Mouse (Mus musculus) hindbrain, embryonic 15.5 days (tissue): ENCODE data around the gene Zap70. TPM values are rescaled to one million over a fixed set of nuclear protein-coding genes. Genes with fewer than 3 reads are reported as not detected.

ENCODE experiments used
- ATAC-seq: fragments of 200-750 bp; cut with Nextera tagmentation; 2 replicates; pipeline ENCODE4 v1.8.0; 2017; ENCODE audit warnings: low read depth, moderate number of reproducible peaks, moderate TSS enrichment; ENCODE audit not compliant: low FRiP score
- H3K27ac ChIP-seq: fragments of 300-500 bp; sonication (generic); replicated peaks from 2 replicates; pipeline ENCODE4 v1.5.1; 2015; ENCODE audit warnings: mild to moderate bottlenecking, inconsistent platforms
- H3K27me3 ChIP-seq: fragments of 300-500 bp; sonication (generic); 2 replicates; pipeline ENCODE4 v1.6.1; 2015; ENCODE audit warnings: control low read depth, inconsistent platforms
- H3K36me3 ChIP-seq: fragments of 300-500 bp; sonication (generic); 2 replicates; pipeline ENCODE4 v1.6.1; 2015; ENCODE audit warnings: control low read depth, inconsistent platforms
- H3K4me1 ChIP-seq: fragments of 300-500 bp; sonication (generic); replicated peaks from 2 replicates; pipeline ENCODE4 v1.6.1; 2015; ENCODE audit warnings: control low read depth, inconsistent platforms
- H3K4me2 ChIP-seq: fragments of 300-500 bp; sonication (generic); 2 replicates; pipeline ENCODE4 v1.6.1; 2015; ENCODE audit warnings: moderate library complexity, mild to moderate bottlenecking, inconsistent platforms
- H3K4me3 ChIP-seq: fragments of 300-500 bp; sonication (generic); 2 replicates; pipeline ENCODE4 v1.5.1; 2015; ENCODE audit warnings: mild to moderate bottlenecking, inconsistent platforms
- H3K9ac ChIP-seq: fragments of 300-500 bp; sonication (generic); 2 replicates; pipeline ENCODE4 v1.6.1; 2015; ENCODE audit warnings: inconsistent platforms
- H3K9me3 ChIP-seq: fragments of 300-500 bp; sonication (generic); 2 replicates; pipeline ENCODE4 v1.6.1; 2016; ENCODE audit warnings: control low read depth, inconsistent platforms
- WGBS: fragments of 180-500 bp; shearing (Covaris S2); methylation state at CpG from one replicate; pipeline ENCODE4 v1.1.7; 2015; 5-methylcytosine and 5-hydroxymethylcytosine counted together
- polyA plus RNA-seq: library from polyadenylated mRNA; unstranded; fragments of >200 nt; fragmentation: Nextera tagmentation; extraction: Ambion mirVana; gene quantifications from 2 replicates; pipeline ENCODE4 v1.2.1, GENCODE M21; 2015

The Zap70 gene
- polyA plus RNA-seq, 1 experiment from 2014 or later, result 1.4 TPM

- WGBS, result 89% methylated on average over 9 of the region's 9 CpGs
- no peak for ATAC-seq
- Histone ChIP-seq H3K9ac (no peak overlapping the region), H3K27ac (no peak overlapping the region), H3K4me3 (no peak overlapping the region), H3K36me3 (no peaks in the 10 kb centered on the region), H3K4me1 (no peaks in the 10 kb centered on the region), H3K27me3 (no peaks in the 10 kb centered on the region), H3K4me2 (no peak overlapping the region), H3K9me3 (no peaks in the 10 kb centered on the region)
Measured at GRCm38 (mm10) chr1:36758553-36758952, 3.0 kb upstream of the Zap70 start.

- Histone ChIP-seq H3K4me3 (no peak overlapping the region), H3K4me1 (no peaks in the 10 kb centered on the region), H3K4me2 (no peak overlapping the region), H3K9ac (no peak overlapping the region), H3K9me3 (no peaks in the 10 kb centered on the region), H3K27ac (no peak overlapping the region), H3K27me3 (no peaks in the 10 kb centered on the region), H3K36me3 (no peaks in the 10 kb centered on the region)
- ATAC-seq, result no peak
- 86% methylated on average over 18 of the region's 18 CpGs for WGBS
Measured at GRCm38 (mm10) chr1:36759076-36759475, 2.5 kb upstream of the Zap70 start.

GRCm38 (mm10) chr1:36760401-36760800, 1.2 kb upstream of the Zap70 start:
- H3K9ac ChIP-seq, result no peak overlapping the region
- H3K4me2 ChIP-seq, result no peak overlapping the region
- WGBS, result 87% methylated on average over 9 of the region's 9 CpGs
- H3K27ac ChIP-seq, result no peak overlapping the region
- no peak for ATAC-seq
- no peaks in the 10 kb centered on the region for H3K36me3 ChIP-seq
- no peaks in the 10 kb centered on the region for H3K9me3 ChIP-seq
- H3K4me3 ChIP-seq, result no peak overlapping the region
- no peaks in the 10 kb centered on the region for H3K27me3 ChIP-seq
- no peaks in the 10 kb centered on the region for H3K4me1 ChIP-seq

GRCm38 (mm10) chr1:36761061-36761460, 537 bp upstream of the Zap70 start:
- Histone ChIP-seq H3K36me3 (no peaks in the 10 kb centered on the region), H3K4me2 (no peak overlapping the region), H3K27me3 (no peaks in the 10 kb centered on the region), H3K9me3 (no peaks in the 10 kb centered on the region), H3K4me1 (no peaks in the 10 kb centered on the region), H3K27ac (no peak overlapping the region), H3K4me3 (no peak overlapping the region), H3K9ac (no peak overlapping the region)
- ATAC-seq, result no peak
- 90% methylated on average over 8 of the region's 8 CpGs for WGBS

- no peaks in the 10 kb centered on the region for H3K36me3 ChIP-seq
- ATAC-seq, result no peak
- H3K4me1 ChIP-seq, result 0 out of 2 replicates have a peak, but pooled peaks cover 4% of the 10 kb centered on the region
- H3K9ac ChIP-seq, result no peak overlapping the region
- H3K4me3 ChIP-seq, result no peak overlapping the region
- H3K27me3 ChIP-seq, result peaks cover 8% of the 10 kb centered on the region
- H3K4me2 ChIP-seq, result no peak overlapping the region
- no peak overlapping the region for H3K27ac ChIP-seq
- no peaks in the 10 kb centered on the region for H3K9me3 ChIP-seq
- WGBS, result 79% methylated on average over 4 of the region's 4 CpGs
Measured at GRCm38 (mm10) chr1:36766431-36767205, 5.0 kb downstream of the Zap70 start.

- H3K27ac ChIP-seq, result no peak overlapping the region
- WGBS, result 52% methylated on average over 10 of the region's 10 CpGs
- H3K9me3 ChIP-seq, result no peaks in the 10 kb centered on the region
- no peaks in the 10 kb centered on the region for H3K36me3 ChIP-seq
- H3K4me2 ChIP-seq, result no peak overlapping the region
- peaks cover 8% of the 10 kb centered on the region for H3K27me3 ChIP-seq
- no peak overlapping the region for H3K9ac ChIP-seq
- H3K4me1 ChIP-seq, result 0 out of 2 replicates have a peak, but pooled peaks cover 4% of the 10 kb centered on the region
- no peak overlapping the region for H3K4me3 ChIP-seq
- no peak for ATAC-seq
Measured at GRCm38 (mm10) chr1:36767321-36767720, 5.7 kb downstream of the Zap70 start.

- H3K27me3 ChIP-seq, result peaks cover 8% of the 10 kb centered on the region
- WGBS, result 76% methylated on average over 5 of the region's 5 CpGs
Measured at GRCm38 (mm10) chr1:36768786-36769185, 7.2 kb downstream of the Zap70 start.

GRCm38 (mm10) chr1:36769951-36770350, 8.4 kb downstream of the Zap70 start:
- H3K9ac ChIP-seq, result no peak overlapping the region
- 86% methylated on average over 1 of the region's 1 CpGs for WGBS
- no peak for ATAC-seq
- H3K27me3 ChIP-seq, result peaks cover 8% of the 10 kb centered on the region
- no peaks in the 10 kb centered on the region for H3K36me3 ChIP-seq
- no peaks in the 10 kb centered on the region for H3K9me3 ChIP-seq
- H3K27ac ChIP-seq, result no peak overlapping the region
- 0 out of 2 replicates have a peak, but pooled peaks cover 4% of the 10 kb centered on the region for H3K4me1 ChIP-seq
- H3K4me2 ChIP-seq, result no peak overlapping the region
- H3K4me3 ChIP-seq, result no peak overlapping the region

More at GRCm38 (mm10) chr1:36768786-36769185, 7.2 kb downstream of the Zap70 start:
- Histone ChIP-seq H3K4me2 (no peak overlapping the region), H3K9me3 (no peaks in the 10 kb centered on the region), H3K4me1 (0 out of 2 replicates have a peak, but pooled peaks cover 4% of the 10 kb centered on the region), H3K27ac (no peak overlapping the region), H3K36me3 (no peaks in the 10 kb centered on the region), H3K9ac (no peak overlapping the region), H3K4me3 (no peak overlapping the region)
- ATAC-seq, result no peak

- H3K9me3 ChIP-seq, result no peaks in the 10 kb centered on the region
- 20% methylated on average over 27 of the region's 27 CpGs for WGBS
- H3K4me2 ChIP-seq, result peak overlapping the region; percentile 44
- no peak overlapping the region for H3K27ac ChIP-seq
- no peak overlapping the region for H3K9ac ChIP-seq
- peaks cover 8% of the 10 kb centered on the region for H3K27me3 ChIP-seq
- 0 out of 2 replicates have a peak, but pooled peaks cover 4% of the 10 kb centered on the region for H3K4me1 ChIP-seq
- no peaks in the 10 kb centered on the region for H3K36me3 ChIP-seq
- peak overlapping the region; percentile 4 for H3K4me3 ChIP-seq
- ATAC-seq, result peak; percentile 54; the same call in 1 of the 2 replicates
Measured at GRCm38 (mm10) chr1:36770998-36771397, 9.4 kb downstream of the Zap70 start.

- Histone ChIP-seq H3K36me3 (no peaks in the 10 kb centered on the region), H3K4me3 (no peak overlapping the region), H3K9me3 (no peaks in the 10 kb centered on the region), H3K27me3 (peaks cover 8% of the 10 kb centered on the region), H3K4me2 (no peak overlapping the region), H3K9ac (no peak overlapping the region), H3K27ac (no peak overlapping the region), H3K4me1 (0 out of 2 replicates have a peak, but pooled peaks cover 4% of the 10 kb centered on the region)
- ATAC-seq, result no peak
- WGBS, result 92% methylated on average over 9 of the region's 9 CpGs
Measured at GRCm38 (mm10) chr1:36772198-36772934, 10.8 kb downstream of the Zap70 start.

GRCm38 (mm10) chr1:36780793-36781192, 19.2 kb downstream of the Zap70 start:
- Histone ChIP-seq H3K9me3 (no peaks in the 10 kb centered on the region), H3K4me2 (no peak overlapping the region), H3K27me3 (no peaks in the 10 kb centered on the region), H3K4me3 (no peak overlapping the region), H3K4me1 (peaks cover 11% of the 10 kb centered on the region; the same call in 1 of the 2 replicates), H3K27ac (no peak overlapping the region), H3K36me3 (no peaks in the 10 kb centered on the region), H3K9ac (no peak overlapping the region)
- no peak for ATAC-seq
- WGBS, result 90% methylated on average over 13 of the region's 13 CpGs

- Histone ChIP-seq H3K36me3 (no peaks in the 10 kb centered on the region), H3K9me3 (no peaks in the 10 kb centered on the region), H3K4me2 (no peak overlapping the region), H3K4me3 (no peak overlapping the region), H3K27me3 (no peaks in the 10 kb centered on the region), H3K9ac (no peak overlapping the region), H3K27ac (no peak overlapping the region), H3K4me1 (peaks cover 13% of the 10 kb centered on the region; the same call in 1 of the 2 replicates)
- ATAC-seq, result no peak
- 81% methylated on average over 11 of the region's 11 CpGs for WGBS
Measured at GRCm38 (mm10) chr1:36782476-36782875, 20.9 kb downstream of the Zap70 start.
